Mouse (Mus musculus): ENCODE measurements at regions not wholly inside any gene's neighbourhood (a gene's known extent, or its start where the extent isn't known, plus 50 kb on each side); places are given as distances from the start of the nearest gene placed in this dataset.

- DNase-seq (peak; percentile 85), ATAC-seq (peak; percentile 70)
- Histone ChIP-seq H3K4me1 (ENCODE audit: insufficient read depth) (no peaks in the 10 kb centered on the region), H3K9me3 (ENCODE audit: low read length) (no peaks in the 10 kb centered on the region), H3K27ac (ENCODE audit: low read depth) (no peak overlapping the region), H3K27me3 (ENCODE audit: insufficient read depth, low read length) (no peaks in the 10 kb centered on the region), H3K9ac (replicated peaks) (no peak overlapping the region), H3K4me3 (ENCODE audit: low read depth, low read length) (no peak overlapping the region), H3K4me2 (ENCODE audit: low read depth, low read length) (no peak overlapping the region), H3K36me3 (replicated peaks; ENCODE audit: insufficient read depth, low read length) (no peaks in the 10 kb centered on the region)
- no peak for TF ChIP-seq EP300 (IDR thresholded peaks at IDR 0.05; ENCODE audit: low read depth)
- TF ChIP-seq CTCF (IDR thresholded peaks at IDR 0.05; ENCODE audit: low read depth) = peak; percentile 91
- 14% methylated on average over 18 of the region's 18 CpGs for WGBS (ENCODE audit: insufficient replicate concordance)
Observed at GRCm38 (mm10) chr11:19830280-19831062, 93.7 kb upstream of the Spred2 start.

DNA sequence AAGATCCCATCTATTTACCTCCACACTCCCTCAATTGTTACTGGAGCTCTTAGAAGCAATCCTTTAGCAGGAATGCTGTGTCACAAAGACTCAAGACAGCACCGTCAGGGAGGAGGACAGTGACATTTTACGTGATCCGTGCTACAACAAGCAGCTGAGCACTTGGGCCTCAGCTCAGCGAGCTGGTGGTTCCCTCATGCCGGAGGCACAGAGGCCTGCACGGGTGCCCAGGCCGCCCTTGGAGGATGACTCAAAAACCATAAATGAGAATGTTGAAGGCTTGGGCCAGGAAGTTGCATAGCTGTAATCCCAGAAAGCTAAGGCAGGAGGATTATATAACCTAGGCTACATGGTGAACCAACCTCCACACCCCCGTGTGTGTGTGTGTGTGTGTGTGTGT is 89.6 kb upstream of the Spred2 start:
- no peak for DNase-seq
- no peak overlapping the region for H3K4me3 ChIP-seq (ENCODE audit: low read depth, low read length)
- no peak overlapping the region for H3K4me2 ChIP-seq (ENCODE audit: low read depth, low read length)
- H3K27me3 ChIP-seq (ENCODE audit: insufficient read depth, low read length) = no peaks in the 10 kb centered on the region
- no peaks in the 10 kb centered on the region for H3K36me3 ChIP-seq (replicated peaks; ENCODE audit: insufficient read depth, low read length)
- H3K4me1 ChIP-seq (ENCODE audit: insufficient read depth) = no peaks in the 10 kb centered on the region
- no peaks in the 10 kb centered on the region for H3K9me3 ChIP-seq (ENCODE audit: low read length)
- 79% methylated on average over 8 of the region's 8 CpGs for WGBS (ENCODE audit: insufficient replicate concordance)
- no peak overlapping the region for H3K9ac ChIP-seq (replicated peaks)
- ATAC-seq = no peak
- no peak overlapping the region for H3K27ac ChIP-seq (ENCODE audit: low read depth)
- TF ChIP-seq CTCF (IDR thresholded peaks at IDR 0.05; ENCODE audit: low read depth) (no peak), EP300 (IDR thresholded peaks at IDR 0.05; ENCODE audit: low read depth) (no peak)

DNA sequence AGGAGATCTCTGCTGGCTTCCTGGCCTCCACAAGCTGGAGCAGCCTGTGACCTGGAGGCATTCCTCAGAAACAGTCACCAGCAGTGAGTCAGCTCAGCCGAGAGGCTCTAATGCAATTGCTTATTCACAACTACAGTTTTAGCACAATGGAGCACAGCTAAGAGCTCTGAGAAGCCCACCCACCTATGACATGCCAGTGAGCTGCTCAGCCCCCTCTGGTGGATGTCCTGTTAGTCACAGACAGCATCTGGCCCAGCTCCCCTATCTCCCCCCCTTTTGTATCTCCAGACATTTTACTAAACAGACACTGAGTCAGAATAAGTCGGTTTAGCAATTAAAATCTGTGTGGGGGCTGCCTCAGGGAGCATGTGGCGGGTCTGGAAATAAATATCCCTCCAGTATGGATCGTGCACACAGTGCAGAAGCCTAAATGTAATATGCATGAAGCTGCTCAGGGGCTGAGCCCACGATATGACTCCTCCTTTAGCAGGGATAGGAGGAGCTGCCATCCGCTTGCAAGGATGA is 88.9 kb upstream of the Spred2 start:
- no peak for ATAC-seq
- no peak for DNase-seq
- H3K27me3 ChIP-seq (ENCODE audit: insufficient read depth, low read length) = no peaks in the 10 kb centered on the region
- no peaks in the 10 kb centered on the region for H3K9me3 ChIP-seq (ENCODE audit: low read length)
- H3K4me1 ChIP-seq (ENCODE audit: insufficient read depth) = no peaks in the 10 kb centered on the region
- no peak overlapping the region for H3K9ac ChIP-seq (replicated peaks)
- 55% methylated on average over 6 of the region's 6 CpGs for WGBS (ENCODE audit: insufficient replicate concordance)
- H3K36me3 ChIP-seq (replicated peaks; ENCODE audit: insufficient read depth, low read length) = no peaks in the 10 kb centered on the region
- TF ChIP-seq CTCF (IDR thresholded peaks at IDR 0.05; ENCODE audit: low read depth) = 0 out of 2 replicates have a peak, but pooled peaks have one; percentile 2
- no peak for TF ChIP-seq EP300 (IDR thresholded peaks at IDR 0.05; ENCODE audit: low read depth)
- H3K4me2 ChIP-seq (ENCODE audit: low read depth, low read length) = no peak overlapping the region
- H3K4me3 ChIP-seq (ENCODE audit: low read depth, low read length) = no peak overlapping the region
- H3K27ac ChIP-seq (ENCODE audit: low read depth) = no peak overlapping the region

GRCm38 (mm10) chr11:19838932-19839331 is 85.2 kb upstream of the Spred2 start:
- no peak overlapping the region for H3K9ac ChIP-seq (replicated peaks)
- H3K4me2 ChIP-seq (ENCODE audit: low read depth, low read length) = no peak overlapping the region
- no peaks in the 10 kb centered on the region for H3K4me1 ChIP-seq (ENCODE audit: insufficient read depth)
- ATAC-seq (no peak), DNase-seq (no peak)
- TF ChIP-seq EP300 (IDR thresholded peaks at IDR 0.05; ENCODE audit: low read depth) = no peak
- no peak for TF ChIP-seq CTCF (IDR thresholded peaks at IDR 0.05; ENCODE audit: low read depth)
- H3K9me3 ChIP-seq (ENCODE audit: low read length) = 0 out of 2 replicates have a peak, but pooled peaks cover under 1% of the 10 kb centered on the region
- no peaks in the 10 kb centered on the region for H3K36me3 ChIP-seq (replicated peaks; ENCODE audit: insufficient read depth, low read length)
- H3K27ac ChIP-seq (ENCODE audit: low read depth) = no peak overlapping the region
- no peaks in the 10 kb centered on the region for H3K27me3 ChIP-seq (ENCODE audit: insufficient read depth, low read length)
- H3K4me3 ChIP-seq (ENCODE audit: low read depth, low read length) = no peak overlapping the region
- WGBS (ENCODE audit: insufficient replicate concordance) = 73% methylated on average over 5 of the region's 5 CpGs

DNA sequence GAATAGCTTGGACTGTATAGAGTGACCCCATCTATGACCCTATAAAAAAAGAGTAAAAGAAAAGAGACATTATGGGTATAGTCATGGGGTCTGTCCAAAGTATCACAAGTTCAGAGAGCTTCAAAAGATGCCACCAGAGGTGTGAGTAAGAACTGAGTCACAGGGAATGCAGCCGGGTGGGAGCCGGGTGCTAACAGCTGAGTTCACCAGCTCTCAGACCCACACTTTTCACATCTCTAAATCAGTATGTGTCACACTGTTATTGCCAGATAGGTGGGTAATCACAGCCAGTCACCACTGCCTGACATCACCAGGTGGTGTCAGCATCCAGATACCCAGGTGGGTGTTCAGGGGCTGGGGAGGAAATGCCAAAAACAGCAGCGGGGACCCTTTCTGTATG is 81.1 kb upstream of the Spred2 start:
- WGBS (ENCODE audit: insufficient replicate concordance) = 79% methylated on average over 3 of the region's 3 CpGs
- Histone ChIP-seq H3K36me3 (replicated peaks; ENCODE audit: insufficient read depth, low read length) (no peaks in the 10 kb centered on the region), H3K27me3 (ENCODE audit: insufficient read depth, low read length) (no peaks in the 10 kb centered on the region), H3K4me3 (ENCODE audit: low read depth, low read length) (no peak overlapping the region), H3K9me3 (ENCODE audit: low read length) (0 out of 2 replicates have a peak, but pooled peaks cover 2% of the 10 kb centered on the region), H3K9ac (replicated peaks) (no peak overlapping the region), H3K27ac (ENCODE audit: low read depth) (no peak overlapping the region), H3K4me2 (ENCODE audit: low read depth, low read length) (no peak overlapping the region), H3K4me1 (ENCODE audit: insufficient read depth) (no peaks in the 10 kb centered on the region)
- no peak for DNase-seq
- no peak for ATAC-seq
- TF ChIP-seq EP300 (IDR thresholded peaks at IDR 0.05; ENCODE audit: low read depth) (no peak), CTCF (IDR thresholded peaks at IDR 0.05; ENCODE audit: low read depth) (no peak)

GRCm38 (mm10) chr11:19847910-19848309 is 76.3 kb upstream of the Spred2 start:
- H3K36me3 ChIP-seq (replicated peaks; ENCODE audit: insufficient read depth, low read length) = no peaks in the 10 kb centered on the region
- H3K27ac ChIP-seq (ENCODE audit: low read depth) = no peak overlapping the region
- H3K4me2 ChIP-seq (ENCODE audit: low read depth, low read length) = no peak overlapping the region
- WGBS (ENCODE audit: insufficient replicate concordance) = 84% methylated on average over 6 of the region's 6 CpGs
- DNase-seq (no peak), ATAC-seq (no peak)
- H3K4me1 ChIP-seq (ENCODE audit: insufficient read depth) = peaks cover 5% of the 10 kb centered on the region
- H3K4me3 ChIP-seq (ENCODE audit: low read depth, low read length) = no peak overlapping the region
- no peak overlapping the region for H3K9ac ChIP-seq (replicated peaks)
- TF ChIP-seq CTCF (IDR thresholded peaks at IDR 0.05; ENCODE audit: low read depth) = no peak
- no peak for TF ChIP-seq EP300 (IDR thresholded peaks at IDR 0.05; ENCODE audit: low read depth)
- H3K27me3 ChIP-seq (ENCODE audit: insufficient read depth, low read length) = no peaks in the 10 kb centered on the region
- 0 out of 2 replicates have a peak, but pooled peaks cover 2% of the 10 kb centered on the region for H3K9me3 ChIP-seq (ENCODE audit: low read length)
